Mouse (Mus musculus): ENCODE results near the gene Aoc1. TPM values are rescaled to one million over a fixed set of nuclear protein-coding genes. Genes with fewer than 3 reads are reported as not detected.

The Aoc1 gene
- polyA plus RNA-seq, 1 experiment: 894 TPM

DNA sequence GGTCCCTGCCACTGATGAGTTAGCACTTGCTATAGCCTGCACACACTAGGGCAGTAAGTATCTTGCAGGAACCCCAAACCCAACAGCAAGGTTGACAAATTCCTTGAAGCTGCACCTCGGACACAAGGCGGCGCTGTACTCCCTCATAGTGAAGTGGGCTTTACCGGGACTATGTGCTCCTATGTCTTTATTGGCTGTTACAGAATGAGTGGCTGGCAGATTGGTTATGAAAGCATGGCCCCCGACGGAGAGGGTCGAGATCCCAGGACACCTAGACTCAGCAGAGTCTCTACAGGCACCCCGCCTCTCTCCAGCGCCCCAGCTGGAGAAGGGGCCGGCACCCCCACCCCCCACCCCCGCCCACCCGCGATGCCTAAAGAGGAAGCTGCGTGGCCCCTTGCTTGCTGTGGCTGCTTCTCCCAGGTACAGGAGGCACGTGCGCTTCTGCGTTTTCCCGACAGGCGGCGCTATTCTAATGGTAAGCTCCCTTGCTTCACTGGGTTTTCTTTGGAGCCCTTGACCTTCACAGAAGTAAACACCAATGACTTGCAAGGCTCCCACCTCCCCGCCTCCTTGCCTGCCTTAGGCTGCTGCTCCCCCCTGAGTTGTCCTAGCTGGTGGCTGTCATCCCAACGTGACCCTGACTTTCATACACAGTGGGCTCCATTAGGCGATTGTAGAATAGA lies 12.4 kb upstream of the Aoc1 start:
- TF ChIP-seq POLR2A (IDR thresholded peaks at IDR 0.05; ENCODE audit: low read depth, low read length): no peak
- TF ChIP-seq CTCF (IDR thresholded peaks at IDR 0.05; ENCODE audit: extremely low read depth, insufficient read length, insufficient replicate concordance, low read depth, low read length): peak; percentile 77; the same call in 1 of the 2 replicates
- peak overlapping the region; percentile 30; the same call in 1 of the 2 replicates for H3K27ac ChIP-seq (ENCODE audit: insufficient read depth, low read depth, low read length)
- WGBS: 10% methylated on average over 23 of the region's 23 CpGs

DNA sequence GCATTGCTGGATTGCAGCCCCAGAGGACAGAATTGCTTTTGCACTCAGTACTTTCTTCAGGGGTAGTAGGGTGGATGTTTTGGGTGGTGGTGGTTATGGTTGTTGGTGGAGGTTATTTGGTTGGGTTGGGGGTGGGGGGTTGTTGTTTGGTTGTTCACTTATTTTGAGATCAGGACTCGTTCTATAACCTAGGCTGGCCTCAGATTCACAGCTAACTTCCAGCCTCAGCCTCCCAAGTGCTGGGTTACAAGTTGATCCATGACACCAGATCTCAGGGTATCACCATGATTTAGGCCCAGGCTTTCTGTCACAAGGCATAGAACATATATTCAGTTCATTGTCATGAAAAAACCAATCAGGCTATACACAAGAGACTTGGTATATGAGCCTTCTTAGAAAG lies 11.8 kb upstream of the Aoc1 start:
- no peak overlapping the region for H3K4me3 ChIP-seq (ENCODE audit: low read depth, low read length)
- H3K4me1 ChIP-seq (ENCODE audit: control insufficient read depth, insufficient read depth, insufficient read length, low read length): peaks cover 18% of the 10 kb centered on the region
- no peaks in the 10 kb centered on the region for H3K27me3 ChIP-seq (ENCODE audit: control insufficient read depth, insufficient read depth, low read length)
- TF ChIP-seq POLR2A (IDR thresholded peaks at IDR 0.05; ENCODE audit: low read depth, low read length) (no peak), CTCF (IDR thresholded peaks at IDR 0.05; ENCODE audit: extremely low read depth, insufficient read length, insufficient replicate concordance, low read depth, low read length) (no peak)
- H3K36me3 ChIP-seq (ENCODE audit: control insufficient read depth, insufficient read depth, low read length): no peaks in the 10 kb centered on the region
- WGBS: 97% methylated on average over 1 of the region's 1 CpGs
- peak overlapping the region; percentile 30; the same call in 1 of the 2 replicates for H3K27ac ChIP-seq (ENCODE audit: insufficient read depth, low read depth, low read length)

More for the DNA sequence above, 12.4 kb upstream of the Aoc1 start:
- H3K27me3 ChIP-seq (ENCODE audit: control insufficient read depth, insufficient read depth, low read length): no peaks in the 10 kb centered on the region
- no peaks in the 10 kb centered on the region for H3K36me3 ChIP-seq (ENCODE audit: control insufficient read depth, insufficient read depth, low read length)
- peaks cover 18% of the 10 kb centered on the region for H3K4me1 ChIP-seq (ENCODE audit: control insufficient read depth, insufficient read depth, insufficient read length, low read length)
- peak overlapping the region; percentile 26; the same call in 1 of the 2 replicates for H3K4me3 ChIP-seq (ENCODE audit: low read depth, low read length)

DNA sequence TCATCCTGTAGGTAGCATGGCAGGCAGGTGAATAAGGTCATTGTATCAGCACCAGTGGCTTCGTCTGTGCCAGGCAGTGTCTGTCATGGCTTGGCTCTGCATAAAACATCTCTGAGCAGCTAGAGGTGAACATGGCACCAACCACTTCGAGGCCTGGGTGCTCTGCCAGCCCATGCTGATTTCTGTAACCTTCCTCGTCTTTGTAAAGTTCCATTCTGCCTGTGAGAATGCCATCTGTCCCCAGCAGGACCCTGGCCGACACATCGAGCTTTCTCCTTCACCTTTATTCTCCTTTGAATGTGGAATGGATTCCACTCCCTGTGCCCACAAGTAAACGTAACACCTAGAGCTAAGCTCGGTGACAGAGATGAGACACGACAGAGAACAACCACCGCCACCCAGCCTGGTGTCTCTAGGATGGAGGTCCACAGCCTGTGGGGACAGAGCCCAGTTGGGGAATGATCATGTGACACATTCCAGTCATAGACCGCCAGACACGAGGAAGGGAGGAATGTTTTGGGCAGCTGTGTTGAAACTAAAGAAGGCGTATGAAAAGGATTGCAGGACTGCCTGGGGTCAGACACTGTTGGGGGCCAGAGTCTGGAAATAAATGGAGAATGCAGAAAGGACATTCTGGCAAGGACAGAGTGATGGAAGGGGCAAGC lies 10.9 kb upstream of the Aoc1 start:
- Histone ChIP-seq H3K27ac (ENCODE audit: insufficient read depth, low read depth, low read length) (peak overlapping the region; percentile 2; the same call in 1 of the 2 replicates), H3K4me3 (ENCODE audit: low read depth, low read length) (no peak overlapping the region), H3K4me1 (ENCODE audit: control insufficient read depth, insufficient read depth, insufficient read length, low read length) (peaks cover 18% of the 10 kb centered on the region), H3K36me3 (ENCODE audit: control insufficient read depth, insufficient read depth, low read length) (no peaks in the 10 kb centered on the region), H3K27me3 (ENCODE audit: control insufficient read depth, insufficient read depth, low read length) (no peaks in the 10 kb centered on the region)
- TF ChIP-seq POLR2A (IDR thresholded peaks at IDR 0.05; ENCODE audit: low read depth, low read length): no peak; the same call in 1 of the 2 replicates
- no peak for TF ChIP-seq CTCF (IDR thresholded peaks at IDR 0.05; ENCODE audit: extremely low read depth, insufficient read length, insufficient replicate concordance, low read depth, low read length)
- 88% methylated on average over 12 of the region's 12 CpGs for WGBS

DNA sequence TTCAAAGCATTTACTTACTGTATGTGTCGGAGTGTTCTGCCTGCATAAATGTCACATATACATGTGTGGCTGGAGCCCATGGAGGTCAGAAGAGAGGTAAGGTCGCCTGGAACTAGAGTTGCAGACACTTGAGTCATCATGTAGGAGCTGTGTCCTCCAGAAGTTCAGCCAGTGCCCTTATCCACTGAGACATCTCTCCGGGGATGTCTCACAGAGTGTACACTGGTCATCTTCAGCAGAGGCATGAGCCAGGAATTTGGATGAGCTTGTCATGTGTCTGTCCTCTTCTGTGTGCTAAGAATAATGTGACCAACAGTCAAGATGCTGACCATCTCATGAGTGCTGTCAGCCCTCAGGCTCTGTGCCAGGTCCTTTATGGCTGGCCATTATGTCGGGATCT lies 9.9 kb upstream of the Aoc1 start:
- no peak for TF ChIP-seq POLR2A (IDR thresholded peaks at IDR 0.05; ENCODE audit: low read depth, low read length)
- no peak for TF ChIP-seq CTCF (IDR thresholded peaks at IDR 0.05; ENCODE audit: extremely low read depth, insufficient read length, insufficient replicate concordance, low read depth, low read length)
- H3K4me3 ChIP-seq (ENCODE audit: low read depth, low read length): no peak overlapping the region

DNA sequence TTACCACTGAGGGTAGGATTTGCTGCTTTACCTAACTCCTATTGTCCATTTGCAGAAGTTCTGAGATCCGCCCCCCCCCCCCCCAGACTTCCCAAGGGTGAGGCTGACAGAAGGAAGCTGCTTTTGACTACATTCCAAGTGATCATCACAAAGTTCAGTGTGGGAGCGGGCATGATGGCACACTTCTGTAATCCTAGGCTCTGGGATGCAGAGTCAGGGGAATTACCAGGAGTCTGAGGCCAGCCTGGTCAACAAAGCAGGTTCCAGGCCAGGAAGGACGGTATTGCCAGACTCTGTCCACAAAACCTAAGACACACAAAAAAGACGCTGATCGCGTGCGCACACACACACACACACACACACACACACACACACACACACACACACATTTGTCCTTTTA lies 9.2 kb upstream of the Aoc1 start:
- H3K27me3 ChIP-seq (ENCODE audit: control insufficient read depth, insufficient read depth, low read length): no peaks in the 10 kb centered on the region
- TF ChIP-seq CTCF (IDR thresholded peaks at IDR 0.05; ENCODE audit: extremely low read depth, insufficient read length, insufficient replicate concordance, low read depth, low read length) (no peak), POLR2A (IDR thresholded peaks at IDR 0.05; ENCODE audit: low read depth, low read length) (no peak)
- peaks cover 18% of the 10 kb centered on the region for H3K4me1 ChIP-seq (ENCODE audit: control insufficient read depth, insufficient read depth, insufficient read length, low read length)
- no peaks in the 10 kb centered on the region for H3K36me3 ChIP-seq (ENCODE audit: control insufficient read depth, insufficient read depth, low read length)
- peak overlapping the region; percentile 47 for H3K27ac ChIP-seq (ENCODE audit: insufficient read depth, low read depth, low read length)
- no peak overlapping the region for H3K4me3 ChIP-seq (ENCODE audit: low read depth, low read length)
- 49% methylated on average over 7 of the region's 7 CpGs for WGBS

More for the DNA sequence above, 9.9 kb upstream of the Aoc1 start:
- H3K36me3 ChIP-seq (ENCODE audit: control insufficient read depth, insufficient read depth, low read length): no peaks in the 10 kb centered on the region
- peak overlapping the region; percentile 13; the same call in 1 of the 2 replicates for H3K27ac ChIP-seq (ENCODE audit: insufficient read depth, low read depth, low read length)
- no peaks in the 10 kb centered on the region for H3K27me3 ChIP-seq (ENCODE audit: control insufficient read depth, insufficient read depth, low read length)
- peaks cover 18% of the 10 kb centered on the region for H3K4me1 ChIP-seq (ENCODE audit: control insufficient read depth, insufficient read depth, insufficient read length, low read length)
- 59% methylated on average over 4 of the region's 4 CpGs for WGBS

DNA sequence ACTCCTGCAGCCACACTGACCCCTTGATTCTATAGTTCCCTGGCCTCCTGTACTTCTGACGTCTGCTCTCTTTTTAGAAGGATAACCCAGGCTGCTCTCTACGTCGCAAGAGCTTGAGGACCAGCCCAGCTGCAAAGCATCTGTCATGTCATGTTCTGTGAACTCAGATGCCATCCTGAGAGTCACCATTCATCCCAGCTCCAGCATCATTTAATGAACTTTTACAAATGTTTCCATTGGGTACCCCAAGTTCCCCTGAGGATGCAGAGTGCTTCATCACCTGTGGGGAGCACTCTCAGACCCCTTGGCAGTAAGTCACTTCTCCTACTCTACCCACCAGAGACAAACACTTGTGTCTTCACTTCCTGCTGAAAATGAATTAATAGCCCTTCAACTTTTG lies 8.5 kb upstream of the Aoc1 start:
- peak overlapping the region; percentile 96 for H3K27ac ChIP-seq (ENCODE audit: insufficient read depth, low read depth, low read length)

DNA sequence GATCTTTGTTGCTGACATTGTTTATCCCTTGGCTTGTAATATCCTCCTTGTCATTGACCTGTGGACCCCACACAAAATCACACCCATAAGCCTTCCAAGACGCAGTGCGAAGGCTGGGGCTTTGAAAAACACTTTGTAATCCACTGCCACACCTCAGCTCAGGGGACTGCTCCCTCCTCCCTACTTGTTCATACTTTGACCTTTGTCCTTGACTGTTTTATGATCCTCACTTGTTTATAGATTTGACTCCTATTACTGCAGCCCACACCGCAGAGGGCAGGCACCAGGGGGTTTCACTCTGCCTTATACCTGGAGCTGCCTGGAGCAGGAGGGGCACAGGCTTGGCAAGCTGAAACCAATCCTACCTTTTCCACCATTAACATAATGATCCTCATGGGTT lies 8.0 kb upstream of the Aoc1 start:
- no peak for TF ChIP-seq POLR2A (IDR thresholded peaks at IDR 0.05; ENCODE audit: low read depth, low read length)
- 0 out of 2 replicates have a peak, but pooled peaks have one; percentile 10 for TF ChIP-seq CTCF (IDR thresholded peaks at IDR 0.05; ENCODE audit: extremely low read depth, insufficient read length, insufficient replicate concordance, low read depth, low read length)
- no peaks in the 10 kb centered on the region for H3K36me3 ChIP-seq (ENCODE audit: control insufficient read depth, insufficient read depth, low read length)
- peak overlapping the region; percentile 96 for H3K27ac ChIP-seq (ENCODE audit: insufficient read depth, low read depth, low read length)
- no peak overlapping the region for H3K4me3 ChIP-seq (ENCODE audit: low read depth, low read length)
- 23% methylated on average over 3 of the region's 3 CpGs for WGBS
- H3K27me3 ChIP-seq (ENCODE audit: control insufficient read depth, insufficient read depth, low read length): no peaks in the 10 kb centered on the region
- H3K4me1 ChIP-seq (ENCODE audit: control insufficient read depth, insufficient read depth, insufficient read length, low read length): peaks cover 27% of the 10 kb centered on the region

More for the DNA sequence above, 8.5 kb upstream of the Aoc1 start:
- no peak overlapping the region for H3K4me3 ChIP-seq (ENCODE audit: low read depth, low read length)
- no peaks in the 10 kb centered on the region for H3K36me3 ChIP-seq (ENCODE audit: control insufficient read depth, insufficient read depth, low read length)
- WGBS: 54% methylated on average over 3 of the region's 3 CpGs
- no peaks in the 10 kb centered on the region for H3K27me3 ChIP-seq (ENCODE audit: control insufficient read depth, insufficient read depth, low read length)
- peaks cover 23% of the 10 kb centered on the region for H3K4me1 ChIP-seq (ENCODE audit: control insufficient read depth, insufficient read depth, insufficient read length, low read length)
- TF ChIP-seq POLR2A (IDR thresholded peaks at IDR 0.05; ENCODE audit: low read depth, low read length) (no peak), CTCF (IDR thresholded peaks at IDR 0.05; ENCODE audit: extremely low read depth, insufficient read length, insufficient replicate concordance, low read depth, low read length) (no peak)
